Mouse (Mus musculus) embryonic stem cell, embryonic (primary cell): ENCODE results near the gene Hes7.

ENCODE experiments used
- CTCF ChIA-PET, 4 experiments: fragments of 300-600 bp in 2 of 4; fragments of 350-600 bp in 2 of 4; sonication (Branson Sonifier 250); formaldehyde crosslinking; loops; one replicate each; lab custom pipeline; 2022; ENCODE audit warnings: inconsistent platforms in 2 of 4; lab: Charles Lee
- POLR2A ChIA-PET, 4 experiments: fragments of 300-600 bp in 2 of 4; fragments of 350-600 bp in 2 of 4; sonication (Branson Sonifier 250); formaldehyde crosslinking; loops; one replicate each; lab custom pipeline; 2022; ENCODE audit warnings: antibody characterized with exemption in 4 of 4, inconsistent platforms in 1 of 4; lab: Charles Lee

Hes7 gene

GRCm38 (mm10) chr11:69092871-69093270, 27.3 kb upstream of the Hes7 start:
- CTCF ChIA-PET, result interaction anchor here (0.6 to 3.0 kb wide), 21 partner anchors 8 to 366 kb away, joined by 3 to 14 read pairs (median 4); partner anchors contain the start of genes 9130213A22Rik (in 1 of the 4), Borcs6 (in 1 of the 4) and Slc25a35 (in 1 of the 4)
- POLR2A ChIA-PET, result interaction anchor here (0.6 to 19.7 kb wide), 20 partner anchors 8 to 64 kb away, joined by 3 to 547 read pairs (median 4); partner anchors contain the start of genes Tmem107 (in 3 of the 4), 9130213A22Rik (in 2 of the 4), Borcs6 (in 1 of the 4) and Hes7 (in 1 of the 4)

GRCm38 (mm10) chr11:69093856-69094255, 26.3 kb upstream of the Hes7 start:
- CTCF ChIA-PET, result interaction anchor here in 3 of 4 experiments (0.6 to 3.0 kb wide), 11 partner anchors 13 to 918 kb away, joined by 3 to 14 read pairs (median 7); partner anchors contain the start of genes Borcs6 (in 1 of the 3) and Slc25a35 (in 1 of the 3)

GRCm38 (mm10) chr11:69094697-69095429, 25.3 kb upstream of the Hes7 start, which contains the start of gene Per1:
Per1 (plus strand) TSS chr11:69095217.
- ChIA-PET CTCF (interaction anchor here in 3 of 4 experiments (0.6 to 2.0 kb wide), 14 partner anchors 12 to 538 kb away, joined by 3 to 13 read pairs (median 4); partner anchors contain the start of genes Fxr2 (in 1 of the 3) and Hes7 (in 1 of the 3)), POLR2A (interaction anchor here (0.6 to 19.7 kb wide), 58 partner anchors 8 to 1574 kb away, joined by 3 to 547 read pairs (median 5); partner anchors contain the start of genes Tmem107 (in 3 of the 4), 9130213A22Rik (in 2 of the 4), Borcs6 (in 2 of the 4) and Trp53 (in 2 of the 4))

More at GRCm38 (mm10) chr11:69093856-69094255, 26.3 kb upstream of the Hes7 start:
- POLR2A ChIA-PET, result interaction anchor here (0.8 to 19.7 kb wide), 30 partner anchors 9 to 241 kb away, joined by 3 to 547 read pairs (median 8); partner anchors contain the start of genes Tmem107 (in 3 of the 4), 9130213A22Rik (in 2 of the 4), Borcs6 (in 2 of the 4) and Cntrob (in 1 of the 4)

- CTCF ChIA-PET, result interaction anchor here (0.6 to 2.0 kb wide), 11 partner anchors 11 to 1076 kb away, joined by 3 to 13 read pairs (median 4); partner anchors contain the start of genes Fxr2 (in 1 of the 4) and Hes7 (in 1 of the 4)
These were observed 24.5 kb upstream of the Hes7 start for GRCm38 (mm10) chr11:69095511-69096231.

GRCm38 (mm10) chr11:69096360-69096986, 23.7 kb upstream of the Hes7 start:
- ChIA-PET POLR2A (interaction anchor here in 3 of 4 experiments (0.7 to 19.7 kb wide), 24 partner anchors 9 to 781 kb away, joined by 3 to 547 read pairs (median 10); partner anchors contain the start of genes Tmem107 (in 3 of the 3), Borcs6 (in 2 of the 3), Hes7 (in 2 of the 3) and 9130213A22Rik (in 1 of the 3)), CTCF (interaction anchor here in 2 of 4 experiments (0.6 to 0.8 kb wide), 2 partner anchors 16 to 85 kb away, joined by 3 read pairs; no protein-coding TSS in a partner anchor)

More at GRCm38 (mm10) chr11:69095511-69096231, 24.5 kb upstream of the Hes7 start:
- POLR2A ChIA-PET, result interaction anchor here (0.6 to 19.7 kb wide), 49 partner anchors 8 to 906 kb away, joined by 3 to 547 read pairs (median 7); partner anchors contain the start of genes Tmem107 (in 3 of the 4), 9130213A22Rik (in 2 of the 4), Trp53 (in 2 of the 4) and Wrap53 (in 2 of the 4)

- CTCF ChIA-PET, result interaction anchor here in 1 of 4 experiments (0.6 to 0.8 kb wide), 3 partner anchors 17 to 84 kb away, joined by 3 read pairs; no protein-coding TSS in a partner anchor
- POLR2A ChIA-PET, result interaction anchor here in 3 of 4 experiments (0.6 to 19.7 kb wide), 34 partner anchors 10 to 781 kb away, joined by 3 to 547 read pairs (median 4); partner anchors contain the start of genes Tmem107 (in 3 of the 3), Borcs6 (in 2 of the 3), Hes7 (in 2 of the 3) and 9130213A22Rik (in 1 of the 3)
These were observed 23.0 kb upstream of the Hes7 start for GRCm38 (mm10) chr11:69096987-69097900.

GRCm38 (mm10) chr11:69098039-69098761, 22.0 kb upstream of the Hes7 start:
- CTCF ChIA-PET, result interaction anchor here in 1 of 4 experiments (0.6 to 2.3 kb wide), 5 partner anchors 8 to 31 kb away, joined by 3 to 15 read pairs (median 3); no protein-coding TSS in a partner anchor

GRCm38 (mm10) chr11:69098762-69099091, 21.5 kb upstream of the Hes7 start:
- CTCF ChIA-PET, result interaction anchor here in 1 of 4 experiments (0.6 to 2.3 kb wide), 5 partner anchors 8 to 32 kb away, joined by 3 to 15 read pairs (median 3); no protein-coding TSS in a partner anchor
- POLR2A ChIA-PET, result interaction anchor here (0.5 to 19.7 kb wide), 29 partner anchors 10 to 1774 kb away, joined by 3 to 417 read pairs (median 5); partner anchors contain the start of genes Tmem107 (in 3 of the 4), Borcs6 (in 2 of the 4), 9130213A22Rik (in 1 of the 4) and Aloxe3 (in 1 of the 4)

More at GRCm38 (mm10) chr11:69098039-69098761, 22.0 kb upstream of the Hes7 start:
- POLR2A ChIA-PET, result interaction anchor here (0.6 to 19.7 kb wide), 44 partner anchors 10 to 1775 kb away, joined by 3 to 547 read pairs (median 4); partner anchors contain the start of genes Tmem107 (in 3 of the 4), Borcs6 (in 2 of the 4), Hes7 (in 2 of the 4) and 9130213A22Rik (in 1 of the 4)

GRCm38 (mm10) chr11:69099177-69099914, 20.9 kb upstream of the Hes7 start:
- ChIA-PET POLR2A (interaction anchor here (0.5 to 19.7 kb wide), 45 partner anchors 8 to 442 kb away, joined by 3 to 417 read pairs (median 4); partner anchors contain the start of genes Tmem107 (in 3 of the 4), Borcs6 (in 2 of the 4), 9130213A22Rik (in 1 of the 4) and Aloxe3 (in 1 of the 4)), CTCF (interaction anchor here in 1 of 4 experiments (0.6 to 2.3 kb wide), 7 partner anchors 7 to 195 kb away, joined by 3 to 15 read pairs (median 3); no protein-coding TSS in a partner anchor)

- ChIA-PET POLR2A (interaction anchor here (0.6 to 19.7 kb wide), 35 partner anchors 9 to 605 kb away, joined by 3 to 417 read pairs (median 5); partner anchors contain the start of genes Tmem107 (in 3 of the 4), Borcs6 (in 2 of the 4), 9130213A22Rik (in 1 of the 4) and Aloxe3 (in 1 of the 4)), CTCF (interaction anchor here in 2 of 4 experiments (0.6 to 2.3 kb wide), 6 partner anchors 9 to 447 kb away, joined by 3 to 15 read pairs (median 4); no protein-coding TSS in a partner anchor)
These were observed 20.3 kb upstream of the Hes7 start for GRCm38 (mm10) chr11:69099915-69100345.

- ChIA-PET CTCF (interaction anchor here in 2 of 4 experiments (0.6 to 2.3 kb wide), 4 partner anchors 8 to 446 kb away, joined by 3 to 15 read pairs (median 8); no protein-coding TSS in a partner anchor), POLR2A (interaction anchor here in 3 of 4 experiments (0.5 to 19.7 kb wide), 23 partner anchors 9 to 604 kb away, joined by 3 to 417 read pairs (median 4); partner anchors contain the start of genes Tmem107 (in 3 of the 3), 9130213A22Rik (in 1 of the 3), Aloxe3 (in 1 of the 3) and Borcs6 (in 1 of the 3))
These were observed 19.4 kb upstream of the Hes7 start for GRCm38 (mm10) chr11:69100639-69101360.
